Mouse (Mus musculus): ENCODE data around the gene Bola3. TPM values are rescaled to one million over a fixed set of nuclear protein-coding genes. Genes with fewer than 3 reads are reported as not detected.

Bola3 gene
- polyA plus RNA-seq, 1 experiment: 111 TPM

- TF ChIP-seq USF1 (IDR thresholded peaks at IDR 0.05; ENCODE audit: low read depth) (no peak), MYOG (IDR thresholded peaks at IDR 0.05; ENCODE audit: control insufficient read depth, extremely low read depth, insufficient read length) (no peak), FOSL1 (IDR thresholded peaks at IDR 0.05; ENCODE audit: insufficient read depth, low read length, poor library complexity, severe bottlenecking) (no peak), MYOD1 (IDR thresholded peaks at IDR 0.05; ENCODE audit: control insufficient read depth, insufficient read length, low read depth) (no peak), CTCF (IDR thresholded peaks at IDR 0.05; ENCODE audit: control insufficient read depth, insufficient read depth, insufficient read length) (no peak), MAX (IDR thresholded peaks at IDR 0.05) (no peak), CEBPB (IDR thresholded peaks at IDR 0.05; ENCODE audit: low read depth) (no peak)
- H3K79me2 ChIP-seq (ENCODE audit: control insufficient read depth, insufficient read depth): peaks cover 13% of the 10 kb centered on the region
Measured at GRCm38 (mm10) chr6:83354856-83355781, 6.2 kb downstream of the Bola3 start.

GRCm38 (mm10) chr6:83356569-83357138 lies 7.7 kb downstream of the Bola3 start:
- TF ChIP-seq MYOG (IDR thresholded peaks at IDR 0.05; ENCODE audit: control insufficient read depth, extremely low read depth, insufficient read length) (no peak), CTCF (IDR thresholded peaks at IDR 0.05; ENCODE audit: control insufficient read depth, insufficient read depth, insufficient read length) (peak; percentile 84)
- H3K79me2 ChIP-seq (ENCODE audit: control insufficient read depth, insufficient read depth): no peaks in the 10 kb centered on the region
- H3K79me3 ChIP-seq (ENCODE audit: low read depth): no peaks in the 10 kb centered on the region
- H3K36me3 ChIP-seq (ENCODE audit: control insufficient read depth, insufficient read depth): peaks cover 66% of the 10 kb centered on the region
- H3ac ChIP-seq (ENCODE audit: control insufficient read depth, insufficient read length, low read depth): no peak overlapping the region
- H3K4me3 ChIP-seq (ENCODE audit: insufficient read depth, poor library complexity, severe bottlenecking): no peak overlapping the region
- no peaks in the 10 kb centered on the region for H3K27me3 ChIP-seq (ENCODE audit: control insufficient read depth, insufficient read depth, insufficient read length)

More at GRCm38 (mm10) chr6:83354856-83355781, 6.2 kb downstream of the Bola3 start:
- no peaks in the 10 kb centered on the region for H3K27me3 ChIP-seq (ENCODE audit: control insufficient read depth, insufficient read depth, insufficient read length)
- no peak overlapping the region for H3ac ChIP-seq (ENCODE audit: control insufficient read depth, insufficient read length, low read depth)
- H3K4me3 ChIP-seq (ENCODE audit: insufficient read depth, poor library complexity, severe bottlenecking): no peak overlapping the region
- peaks cover 2% of the 10 kb centered on the region for H3K79me3 ChIP-seq (ENCODE audit: low read depth)
- peaks cover 56% of the 10 kb centered on the region for H3K36me3 ChIP-seq (ENCODE audit: control insufficient read depth, insufficient read depth)

- H3K79me2 ChIP-seq (ENCODE audit: control insufficient read depth, insufficient read depth): no peaks in the 10 kb centered on the region
- H3ac ChIP-seq (ENCODE audit: control insufficient read depth, insufficient read length, low read depth): no peak overlapping the region
- H3K4me3 ChIP-seq (ENCODE audit: insufficient read depth, poor library complexity, severe bottlenecking): no peak overlapping the region
- peaks cover 70% of the 10 kb centered on the region for H3K36me3 ChIP-seq (ENCODE audit: control insufficient read depth, insufficient read depth)
- H3K79me3 ChIP-seq (ENCODE audit: low read depth): no peaks in the 10 kb centered on the region
- no peaks in the 10 kb centered on the region for H3K27me3 ChIP-seq (ENCODE audit: control insufficient read depth, insufficient read depth, insufficient read length)
- no peak for TF ChIP-seq CEBPB (IDR thresholded peaks at IDR 0.05; ENCODE audit: low read depth)
- no peak for TF ChIP-seq USF1 (IDR thresholded peaks at IDR 0.05; ENCODE audit: low read depth)
- TF ChIP-seq CTCF (IDR thresholded peaks at IDR 0.05; ENCODE audit: control insufficient read depth, insufficient read depth, insufficient read length): no peak
Measured at GRCm38 (mm10) chr6:83357436-83357835, 8.5 kb downstream of the Bola3 start.

- H3K36me3 ChIP-seq (ENCODE audit: control insufficient read depth, insufficient read depth): peaks cover 56% of the 10 kb centered on the region
- H3K79me3 ChIP-seq (ENCODE audit: low read depth): no peaks in the 10 kb centered on the region
- TF ChIP-seq CEBPB (IDR thresholded peaks at IDR 0.05; ENCODE audit: low read depth): no peak
- H3K27me3 ChIP-seq (ENCODE audit: control insufficient read depth, insufficient read depth, insufficient read length): no peaks in the 10 kb centered on the region
- no peak overlapping the region for H3ac ChIP-seq (ENCODE audit: control insufficient read depth, insufficient read length, low read depth)
- no peaks in the 10 kb centered on the region for H3K79me2 ChIP-seq (ENCODE audit: control insufficient read depth, insufficient read depth)
- H3K4me3 ChIP-seq (ENCODE audit: insufficient read depth, poor library complexity, severe bottlenecking): no peak overlapping the region
Measured at GRCm38 (mm10) chr6:83361523-83362248, 12.7 kb downstream of the Bola3 start.

- no peaks in the 10 kb centered on the region for H3K79me2 ChIP-seq (ENCODE audit: control insufficient read depth, insufficient read depth)
- H3K79me3 ChIP-seq (ENCODE audit: low read depth): no peaks in the 10 kb centered on the region
- peaks cover 56% of the 10 kb centered on the region for H3K36me3 ChIP-seq (ENCODE audit: control insufficient read depth, insufficient read depth)
- H3ac ChIP-seq (ENCODE audit: control insufficient read depth, insufficient read length, low read depth): no peak overlapping the region
- no peaks in the 10 kb centered on the region for H3K27me3 ChIP-seq (ENCODE audit: control insufficient read depth, insufficient read depth, insufficient read length)
- TF ChIP-seq MYOD1 (IDR thresholded peaks at IDR 0.05; ENCODE audit: control insufficient read depth, insufficient read length, low read depth) (no peak), USF1 (IDR thresholded peaks at IDR 0.05; ENCODE audit: low read depth) (no peak), MYOG (IDR thresholded peaks at IDR 0.05; ENCODE audit: control insufficient read depth, extremely low read depth, insufficient read length) (no peak), MAX (IDR thresholded peaks at IDR 0.05) (no peak), CTCF (IDR thresholded peaks at IDR 0.05; ENCODE audit: control insufficient read depth, insufficient read depth, insufficient read length) (no peak), FOSL1 (IDR thresholded peaks at IDR 0.05; ENCODE audit: insufficient read depth, low read length, poor library complexity, severe bottlenecking) (no peak), CEBPB (IDR thresholded peaks at IDR 0.05; ENCODE audit: low read depth) (no peak)
- H3K4me3 ChIP-seq (ENCODE audit: insufficient read depth, poor library complexity, severe bottlenecking): no peak overlapping the region
Measured at GRCm38 (mm10) chr6:83363075-83363474, 14.1 kb downstream of the Bola3 start.
